Mouse (Mus musculus) kidney, adult 2 months (tissue): Measurements from ENCODE around the gene Grik4.

Experiments used
- CTCF ChIP-seq: fragments of 200-500 bp; conservative IDR thresholded peaks from 2 replicates; pipeline ENCODE4 v1.5.1; 2011; ENCODE audit warnings: low read depth, mild to moderate bottlenecking, control low read depth, low read length, moderate library complexity, mixed read lengths; ENCODE audit not compliant: insufficient read depth, insufficient read length
- POLR2A ChIP-seq: fragments of 200-500 bp; IDR thresholded peaks from one replicate; pipeline ENCODE4 v1.6.1; 2011; ENCODE audit warnings: low read depth, low read length, control low read depth

GRCm38 (mm10) chr9:42958401-42958800 is 14.1 kb upstream of the Grik4 start:
- no peak for TF ChIP-seq POLR2A
- TF ChIP-seq CTCF = no peak
